Mouse (Mus musculus): ENCODE data around the gene Cyp46a1.

Gene Cyp46a1

GRCm38 (mm10) chr12:108396081-108396947, 62.1 kb downstream of the Cyp46a1 start:
- peak; percentile 93 for DNase-seq (ENCODE audit: low read depth, low spot score)

- no peak for DNase-seq (ENCODE audit: low read depth, low spot score)
Observed at GRCm38 (mm10) chr12:108398681-108399080, 64.5 kb downstream of the Cyp46a1 start.

GRCm38 (mm10) chr12:108399191-108399590, 65.0 kb downstream of the Cyp46a1 start:
- DNase-seq (ENCODE audit: low read depth, low spot score), result no peak

GRCm38 (mm10) chr12:108400951-108401350, 66.8 kb downstream of the Cyp46a1 start:
- no peak for DNase-seq (ENCODE audit: low read depth, low spot score)

- peak; percentile 77 for DNase-seq (ENCODE audit: low read depth, low spot score)
Observed at GRCm38 (mm10) chr12:108403957-108404356, 69.8 kb downstream of the Cyp46a1 start.

GRCm38 (mm10) chr12:108409100-108409499, 74.9 kb downstream of the Cyp46a1 start:
- peak; percentile 58 for DNase-seq (ENCODE audit: low read depth, low spot score)

GRCm38 (mm10) chr12:108410416-108411208, 76.4 kb downstream of the Cyp46a1 start:
- peak; percentile 30 for DNase-seq (ENCODE audit: low read depth, low spot score)

Measured in mesoderm, embryonic 11.5 days (tissue).